Mouse (Mus musculus) urinary bladder, adult 2 months (tissue): ENCODE measurements around the gene Tenm2. TPM values are rescaled to one million over a fixed set of nuclear protein-coding genes. Genes with fewer than 3 reads are reported as not detected.

Source experiments
- DNase-seq: peaks from one replicate; pipeline ENCODE4 v3.0.0; 2022; ENCODE audit warnings: low spot score
- polyA plus RNA-seq: library from polyadenylated mRNA; depleted of rRNA; stranded (reverse); fragments of >200 nt; gene quantifications from 2 replicates; pipeline ENCODE4 v1.2.3, GENCODE M21; 2012

Gene Tenm2
- polyA plus RNA-seq, 1 experiment, result 2.2 TPM

GRCm38 (mm10) chr11:36604272-36604671 is 631.5 kb downstream of the Tenm2 start:
- DNase-seq, result no peak

- DNase-seq, result no peak
These were observed 643.3 kb downstream of the Tenm2 start for GRCm38 (mm10) chr11:36592471-36592870.

- DNase-seq, result no peak
These were observed 669.6 kb downstream of the Tenm2 start for GRCm38 (mm10) chr11:36566146-36566545.

- DNase-seq, result no peak
These were observed 672.9 kb downstream of the Tenm2 start for GRCm38 (mm10) chr11:36562851-36563250.

GRCm38 (mm10) chr11:36560785-36561548 is 674.8 kb downstream of the Tenm2 start:
- DNase-seq, result no peak

- DNase-seq, result no peak
These were observed 678.4 kb downstream of the Tenm2 start for GRCm38 (mm10) chr11:36557316-36557715.

- no peak for DNase-seq
These were observed 682.5 kb downstream of the Tenm2 start for GRCm38 (mm10) chr11:36553286-36553685.

GRCm38 (mm10) chr11:36550649-36551048 is 685.1 kb downstream of the Tenm2 start:
- no peak for DNase-seq

GRCm38 (mm10) chr11:36549398-36550139 is 686.2 kb downstream of the Tenm2 start:
- DNase-seq, result no peak

GRCm38 (mm10) chr11:36548139-36548538 is 687.6 kb downstream of the Tenm2 start:
- DNase-seq, result no peak

- DNase-seq, result no peak
These were observed 697.6 kb downstream of the Tenm2 start for GRCm38 (mm10) chr11:36538144-36538543.

- no peak for DNase-seq
These were observed 698.1 kb downstream of the Tenm2 start for GRCm38 (mm10) chr11:36537573-36538133.

GRCm38 (mm10) chr11:36535591-36535990 is 700.2 kb downstream of the Tenm2 start:
- DNase-seq, result no peak

- no peak for DNase-seq
These were observed 704.1 kb downstream of the Tenm2 start for GRCm38 (mm10) chr11:36531614-36532013.

GRCm38 (mm10) chr11:36527509-36527908 is 708.3 kb downstream of the Tenm2 start:
- no peak for DNase-seq

- DNase-seq, result peak; percentile 65
These were observed 709.4 kb downstream of the Tenm2 start for GRCm38 (mm10) chr11:36526381-36526780.

GRCm38 (mm10) chr11:36512468-36512867 is 723.3 kb downstream of the Tenm2 start:
- DNase-seq, result no peak

GRCm38 (mm10) chr11:36508312-36508711 is 727.5 kb downstream of the Tenm2 start:
- no peak for DNase-seq

- DNase-seq, result no peak
These were observed 740.7 kb downstream of the Tenm2 start for GRCm38 (mm10) chr11:36494898-36495548.

- no peak for DNase-seq
These were observed 743.5 kb downstream of the Tenm2 start for GRCm38 (mm10) chr11:36492274-36492673.

- no peak for DNase-seq
These were observed 745.7 kb downstream of the Tenm2 start for GRCm38 (mm10) chr11:36490085-36490484.

- DNase-seq, result no peak
These were observed 747.1 kb downstream of the Tenm2 start for GRCm38 (mm10) chr11:36488666-36489065.
